Mouse (Mus musculus) megakaryocyte, embryonic 14.5 days (primary cell): ENCODE results near the gene Anks1b.

Experiments used
- FLI1 ChIP-seq: IDR thresholded peaks from 2 replicates; pipeline ENCODE4 v1.6.1; 2012; ENCODE audit warnings: low read length, inconsistent platforms, mixed read lengths
- GATA1 ChIP-seq: IDR thresholded peaks from 3 replicates; pipeline ENCODE4 v1.6.1; 2012; ENCODE audit warnings: mixed read lengths, low read length, inconsistent platforms, borderline replicate concordance

DNA sequence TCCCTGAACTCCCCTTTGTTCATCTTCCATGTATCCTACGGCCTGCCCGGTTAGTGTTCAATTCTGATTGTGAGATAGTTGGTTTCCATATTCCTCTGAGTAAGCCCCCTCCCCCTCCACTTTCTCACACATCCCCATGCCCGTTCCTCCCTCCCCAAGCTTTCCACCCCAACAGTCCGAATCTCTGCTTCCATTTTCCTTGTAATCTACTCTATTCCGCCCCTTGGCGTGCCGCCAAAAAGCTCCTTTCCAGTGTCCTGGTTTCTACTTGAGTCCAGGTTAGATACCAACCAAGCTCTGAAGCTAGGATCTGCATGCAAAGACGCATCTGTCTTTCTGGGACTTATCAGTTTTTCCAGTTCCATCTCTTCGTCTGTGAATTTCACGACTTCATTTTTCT, 40.1 kb upstream of the Anks1b start:
- TF ChIP-seq GATA1 (no peak), FLI1 (no peak)
